Mouse (Mus musculus) mouse embryonic stem cell (cell line): ENCODE measurements around the gene Ech1.

Experiments
- in situ Hi-C, 2 experiments: fragments of 300-500 bp; cut with MboI; formaldehyde crosslinking; loops; 1 replicate in 1 of 2; 3 replicates in 1 of 2; pipeline ENCODE4 v1.14.3; 2019 to 2020; ENCODE audit warnings: low sequenced_read_pairs in 2 of 2, low pct_unique_long_range_greater_than_20kb in 1 of 2, mixed read lengths in 1 of 2; ENCODE audit not compliant: unreplicated experiment in 1 of 2

Gene Ech1

DNA sequence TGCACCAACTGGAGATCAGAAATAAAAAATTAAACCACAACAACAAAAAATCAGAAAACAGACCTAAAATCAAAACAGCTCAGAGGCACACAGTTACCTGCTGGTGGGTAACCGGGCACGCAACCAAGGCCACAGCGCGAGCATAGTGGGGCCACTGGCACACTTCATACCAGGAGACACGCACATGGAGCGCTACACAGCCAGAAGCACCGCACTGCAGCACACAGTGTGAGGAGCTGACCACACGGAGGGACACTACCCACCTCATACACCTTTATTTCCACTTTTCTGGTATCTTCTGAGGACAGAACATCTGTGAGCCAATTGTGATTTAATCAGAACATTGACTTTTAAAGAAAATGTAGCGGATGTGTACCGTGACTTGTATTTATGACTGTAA lies 8.1 kb upstream of the Ech1 start:
- in situ Hi-C loops: no loop called here

DNA sequence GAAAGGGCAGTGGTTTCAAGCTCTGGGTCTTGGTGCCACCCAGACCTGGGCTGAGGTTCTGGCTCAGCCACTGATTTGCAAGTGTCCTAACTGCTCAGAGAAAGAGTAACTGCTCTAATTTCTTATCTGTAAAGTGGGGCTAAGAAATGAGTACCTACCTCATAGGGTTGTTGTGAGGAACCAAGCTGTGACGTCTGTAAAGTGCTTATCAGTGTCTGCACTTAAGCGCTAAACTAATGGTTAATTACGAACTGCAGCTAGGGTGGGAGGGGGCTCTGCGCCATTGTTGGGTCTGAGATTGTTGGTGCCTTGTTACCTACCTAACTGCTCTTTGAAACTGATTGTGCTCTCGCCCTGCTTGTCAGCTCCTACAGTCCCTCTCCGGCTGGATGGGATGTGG lies 7.5 kb upstream of the Ech1 start:
- in situ Hi-C loops: no loop called here

GRCm38 (mm10) chr7:28817957-28818356 lies 7.1 kb upstream of the Ech1 start:
- in situ Hi-C loops: no loop called here

GRCm38 (mm10) chr7:28818436-28818835 lies 6.6 kb upstream of the Ech1 start:
- in situ Hi-C loops: no loop called here

- in situ Hi-C loops: no loop called here
These were observed 6.1 kb upstream of the Ech1 start for GRCm38 (mm10) chr7:28818861-28819452.

DNA sequence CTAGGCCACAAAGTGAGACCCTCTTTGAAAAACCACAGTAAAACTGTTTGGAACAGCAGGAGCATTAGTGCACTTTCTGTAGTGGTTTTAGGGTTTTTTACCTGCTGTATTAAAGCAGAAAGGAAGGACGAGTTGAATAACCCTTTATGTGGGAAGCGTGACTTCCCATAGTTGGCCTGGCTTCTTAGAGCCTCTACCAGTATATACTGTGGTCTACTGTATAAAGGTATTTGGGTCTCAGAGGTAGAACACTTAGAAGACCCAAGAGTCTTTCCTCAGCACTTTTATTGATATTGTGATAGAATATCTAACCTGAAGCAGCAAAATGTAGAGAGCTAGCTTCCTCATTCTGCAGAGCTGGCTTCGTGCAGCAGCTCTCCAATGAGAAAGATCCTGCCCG lies 5.4 kb upstream of the Ech1 start:
- in situ Hi-C loops: no loop called here

DNA sequence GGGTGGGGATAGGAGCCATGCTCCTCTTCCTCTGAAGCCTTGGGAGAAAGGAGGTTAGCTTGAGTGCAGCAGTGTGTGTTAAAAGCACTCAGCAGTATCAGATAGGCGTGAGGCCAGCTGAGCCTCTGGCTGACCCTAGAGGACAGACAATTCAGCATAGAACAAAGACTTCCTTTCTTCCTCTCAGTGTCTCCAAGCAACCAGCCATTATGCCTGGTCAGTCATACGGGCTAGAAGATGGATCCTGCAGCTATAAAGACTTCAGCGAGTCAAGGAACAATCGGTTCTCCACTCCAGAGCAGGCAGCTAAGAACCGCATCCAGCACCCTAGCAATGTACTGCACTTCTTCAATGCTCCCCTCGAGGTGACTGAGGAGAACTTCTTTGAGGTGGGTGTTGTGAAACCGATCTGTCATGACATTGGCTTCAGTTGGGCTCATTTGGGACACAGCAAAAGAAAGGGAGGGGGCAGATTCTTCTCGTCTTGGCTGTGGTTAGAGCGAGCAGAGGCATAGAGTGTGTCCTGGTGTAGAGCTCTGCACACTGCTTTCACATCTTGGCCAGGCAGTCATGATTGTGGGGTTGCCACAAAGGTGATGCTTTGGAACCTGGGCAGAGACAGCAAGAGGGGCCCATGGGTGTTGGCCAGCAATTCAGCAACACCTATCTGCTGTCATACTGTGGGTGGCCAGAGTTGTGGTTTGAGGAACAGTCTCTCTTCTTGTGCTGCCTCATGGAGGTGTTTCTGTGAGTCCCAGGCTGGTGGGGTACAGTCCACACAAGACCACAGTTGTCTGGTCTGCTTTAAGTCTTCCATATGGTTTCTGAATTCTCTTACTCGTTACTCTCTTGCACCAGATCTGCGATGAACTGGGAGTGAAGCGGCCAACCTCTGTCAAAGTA lies 4.4 kb upstream of the Ech1 start:
- in situ Hi-C loops: no loop called here

GRCm38 (mm10) chr7:28821261-28821831 lies 3.7 kb upstream of the Ech1 start:
- in situ Hi-C loops: no loop called here

GRCm38 (mm10) chr7:28822556-28822955 lies 2.5 kb upstream of the Ech1 start:
- in situ Hi-C loops: no loop called here

DNA sequence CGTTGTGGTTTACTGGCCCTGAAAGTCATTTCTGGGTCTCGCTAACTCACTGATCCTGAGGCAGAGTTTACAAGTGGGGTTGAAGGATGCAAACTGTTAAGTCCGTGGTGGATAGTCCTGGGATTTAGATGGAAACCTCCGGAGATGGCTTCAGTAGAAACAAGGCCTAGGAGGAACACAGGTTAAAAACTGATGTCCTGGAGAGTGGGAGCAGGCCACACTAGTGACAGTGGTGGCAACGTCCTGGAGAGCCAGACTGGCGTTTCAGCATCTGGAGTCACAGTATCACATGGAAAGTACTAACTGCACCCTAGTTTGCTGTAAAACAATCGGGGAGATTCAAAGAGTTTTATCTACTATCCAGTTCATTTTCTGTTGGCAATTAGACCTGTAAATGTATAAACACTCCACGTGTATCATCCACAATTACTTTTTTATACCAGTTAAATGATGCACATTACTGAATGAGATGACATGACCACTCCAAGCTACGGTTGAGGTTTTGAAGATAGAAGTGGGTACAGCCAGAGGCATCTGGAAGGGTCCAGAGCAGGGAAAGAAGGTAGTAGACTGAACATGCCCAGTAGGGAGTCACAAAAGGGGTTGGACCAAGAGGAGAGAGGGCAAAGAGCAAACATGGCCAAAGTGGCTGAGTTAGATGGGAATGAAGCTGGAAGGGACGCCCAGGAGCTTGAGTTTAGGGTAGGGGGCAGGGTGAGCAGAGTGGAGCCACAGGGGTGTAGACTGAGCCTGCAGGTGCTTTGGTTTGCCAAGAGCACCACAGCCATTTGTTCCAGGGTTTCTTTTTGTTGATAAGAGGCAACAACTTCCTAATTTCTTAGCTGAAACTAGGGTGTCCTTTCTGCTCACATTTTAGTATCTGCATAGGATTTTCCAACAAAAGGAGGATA lies 1.8 kb upstream of the Ech1 start:
- in situ Hi-C loops: no loop called here

DNA sequence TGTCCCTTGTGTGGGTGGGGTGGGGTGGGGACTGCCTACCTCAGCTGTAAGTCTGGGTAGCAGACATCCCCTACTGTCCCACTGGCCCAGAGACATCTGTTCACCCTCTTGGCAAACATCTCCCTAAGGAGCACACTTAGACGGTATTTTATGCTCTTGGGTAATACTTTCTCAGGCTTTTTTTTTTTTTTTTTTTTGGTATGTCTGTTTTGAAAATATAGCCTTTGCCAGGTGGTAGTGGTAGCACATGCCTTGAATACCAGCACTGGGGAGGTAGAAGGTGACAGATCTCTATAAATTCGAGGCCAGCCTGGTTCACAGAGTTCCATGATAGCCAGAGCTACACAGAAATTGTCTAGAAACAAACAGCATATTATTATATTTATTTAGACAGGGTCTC lies 1.1 kb upstream of the Ech1 start:
- in situ Hi-C loops: no loop called here

- in situ Hi-C loops: no loop called here
These were observed 827 bp downstream of the Ech1 start for GRCm38 (mm10) chr7:28825686-28826401.

DNA sequence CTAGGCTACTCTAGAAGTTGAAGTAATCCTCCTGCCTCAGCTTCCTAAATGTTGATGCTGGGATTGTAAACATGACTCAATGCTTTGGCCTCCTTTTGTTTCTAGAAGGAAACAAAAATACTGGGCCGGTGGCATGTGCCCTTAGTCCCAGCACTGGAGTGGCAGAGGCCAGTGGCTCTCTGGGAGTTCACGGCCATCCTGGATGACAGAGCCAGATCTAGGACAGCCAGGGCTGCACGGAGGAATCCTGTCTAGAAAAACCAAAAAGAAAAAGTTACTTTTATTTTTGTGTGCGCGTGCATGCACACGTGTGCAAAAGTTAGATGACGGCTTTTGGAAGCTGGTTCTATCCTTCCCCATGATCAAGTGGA lies 1.4 kb downstream of the Ech1 start:
- in situ Hi-C loops: no loop called here

- in situ Hi-C loops: no loop called here
These were observed 2.3 kb downstream of the Ech1 start for GRCm38 (mm10) chr7:28827338-28827737.

DNA sequence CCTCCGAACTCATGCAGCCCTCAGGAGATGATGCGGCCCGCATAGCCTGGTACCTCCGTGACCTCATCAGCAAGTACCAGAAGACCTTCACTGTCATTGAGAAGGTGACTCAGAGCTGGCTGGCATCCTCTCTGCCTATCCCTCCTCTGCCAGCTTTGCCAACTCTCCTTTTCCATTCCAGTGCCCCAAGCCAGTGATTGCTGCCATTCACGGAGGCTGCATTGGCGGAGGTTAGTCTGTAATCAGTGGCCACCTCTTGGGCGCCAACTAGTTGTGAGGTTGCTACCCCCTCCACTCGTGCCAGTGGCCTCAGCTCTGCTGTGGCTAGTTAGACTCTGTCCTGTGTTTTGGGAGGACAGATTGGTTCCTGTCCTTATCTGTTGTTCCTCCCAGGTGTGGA lies 4.8 kb downstream of the Ech1 start:
- in situ Hi-C loops: no loop called here

DNA sequence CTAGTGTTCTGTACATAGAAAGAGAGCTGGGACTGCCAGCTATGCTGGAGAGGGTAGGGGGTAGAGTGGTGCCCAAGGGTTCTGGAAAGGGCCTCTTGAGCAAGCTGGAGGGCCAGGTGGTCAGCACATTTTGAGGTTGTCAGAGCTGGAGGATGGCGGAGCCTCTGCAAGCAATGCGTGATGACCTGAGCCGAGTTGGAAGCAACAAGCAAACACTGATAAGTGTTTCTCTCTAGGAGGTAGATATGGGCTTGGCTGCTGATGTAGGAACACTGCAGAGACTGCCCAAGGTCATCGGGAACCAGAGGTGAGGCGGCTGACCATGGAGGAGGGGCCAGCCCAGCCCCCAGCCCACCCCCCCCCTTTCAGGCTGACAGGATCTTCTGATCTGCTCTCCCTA lies 6.0 kb downstream of the Ech1 start:
- in situ Hi-C loops: no loop called here

DNA sequence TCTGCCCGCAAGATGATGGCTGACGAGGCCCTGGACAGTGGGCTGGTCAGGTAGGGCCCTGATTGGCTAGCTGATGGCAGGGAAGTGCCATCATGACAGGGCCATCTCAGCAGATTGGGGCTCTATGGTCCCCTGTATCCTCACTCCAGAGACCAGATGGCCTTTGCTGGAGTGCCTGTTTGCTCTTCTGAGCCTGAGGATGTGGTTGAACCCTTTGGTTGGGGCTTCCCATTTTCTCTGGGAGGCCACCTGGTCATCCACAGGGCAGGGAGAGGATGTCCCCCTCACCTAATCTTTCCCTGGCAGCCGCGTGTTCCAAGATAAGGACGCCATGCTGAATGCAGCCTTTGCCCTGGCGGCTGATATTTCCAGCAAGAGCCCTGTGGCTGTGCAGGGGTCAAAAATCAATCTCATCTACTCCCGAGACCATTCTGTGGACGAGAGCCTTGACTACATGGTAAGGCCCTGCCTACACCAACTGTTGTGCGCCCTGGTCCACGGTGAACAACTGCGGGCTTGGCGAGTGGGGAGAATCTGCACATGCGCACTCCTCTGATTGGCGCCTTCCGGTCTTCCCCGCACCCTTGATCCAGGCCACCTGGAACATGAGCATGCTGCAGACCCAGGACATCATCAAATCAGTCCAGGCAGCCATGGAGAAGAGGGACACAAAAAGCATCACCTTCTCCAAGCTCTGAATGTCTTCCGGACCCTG lies 6.6 kb downstream of the Ech1 start:
- in situ Hi-C loops: no loop called here

DNA sequence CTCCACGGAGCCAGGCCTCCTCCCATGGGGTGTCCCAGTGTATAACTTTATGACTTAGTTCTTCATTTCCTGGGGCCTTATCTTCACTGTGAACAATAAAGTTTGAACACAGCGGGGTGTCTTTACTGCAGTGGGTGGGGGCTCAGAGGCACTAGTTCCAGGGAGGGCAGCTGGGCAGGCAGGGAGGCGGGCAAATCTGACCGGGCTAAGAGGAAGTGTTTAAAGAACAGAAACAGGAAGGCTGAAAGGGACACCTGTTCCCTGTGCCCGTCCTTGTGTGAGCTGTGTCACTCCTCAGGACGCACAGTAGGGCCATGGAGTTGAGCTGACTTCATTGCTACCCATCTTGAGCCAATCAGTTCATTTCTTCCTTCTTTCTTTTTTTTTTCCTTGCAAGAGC lies 7.1 kb downstream of the Ech1 start:
- in situ Hi-C loops: no loop called here
